Mouse (Mus musculus): ENCODE data around the gene Clec16a. TPM values are rescaled to one million over a fixed set of nuclear protein-coding genes. Genes with fewer than 3 reads are reported as not detected.

Clec16a gene
- polyA plus RNA-seq, 1 experiment from 2014 or later: 65.7 TPM

- H3K27me3 ChIP-seq: no peaks in the 10 kb centered on the region
- H3K4me2 ChIP-seq (replicated peaks): no peak overlapping the region
- H3K4me1 ChIP-seq (replicated peaks): peaks cover 19% of the 10 kb centered on the region
- no peak overlapping the region for H3K4me3 ChIP-seq (replicated peaks)
- no peaks in the 10 kb centered on the region for H3K36me3 ChIP-seq
- no peak overlapping the region for H3K27ac ChIP-seq
- 62% methylated on average over 1 of the region's 1 CpGs for WGBS
- no peak overlapping the region for H3K9ac ChIP-seq (replicated peaks)
- no peaks in the 10 kb centered on the region for H3K9me3 ChIP-seq
- no peak for ATAC-seq
Observed at GRCm38 (mm10) chr16:10656939-10657338, 111.8 kb downstream of the Clec16a start.

GRCm38 (mm10) chr16:10659211-10659610 lies 114.1 kb downstream of the Clec16a start:
- H3K4me1 ChIP-seq (replicated peaks): peaks cover 14% of the 10 kb centered on the region
- H3K36me3 ChIP-seq: no peaks in the 10 kb centered on the region
- H3K27me3 ChIP-seq: no peaks in the 10 kb centered on the region
- WGBS: 77% methylated on average over 2 of the region's 2 CpGs
- no peak overlapping the region for H3K4me2 ChIP-seq (replicated peaks)
- H3K9ac ChIP-seq (replicated peaks): no peak overlapping the region
- H3K4me3 ChIP-seq (replicated peaks): no peak overlapping the region
- no peaks in the 10 kb centered on the region for H3K9me3 ChIP-seq
- no peak overlapping the region for H3K27ac ChIP-seq
- ATAC-seq: no peak

GRCm38 (mm10) chr16:10660526-10660925 lies 115.4 kb downstream of the Clec16a start:
- H3K9me3 ChIP-seq: no peaks in the 10 kb centered on the region
- no peak overlapping the region for H3K4me3 ChIP-seq (replicated peaks)
- H3K4me2 ChIP-seq (replicated peaks): no peak overlapping the region
- no peak overlapping the region for H3K27ac ChIP-seq
- peaks cover 26% of the 10 kb centered on the region for H3K4me1 ChIP-seq (replicated peaks)
- no peak overlapping the region for H3K9ac ChIP-seq (replicated peaks)
- no peaks in the 10 kb centered on the region for H3K27me3 ChIP-seq
- no peak for ATAC-seq
- no peaks in the 10 kb centered on the region for H3K36me3 ChIP-seq

GRCm38 (mm10) chr16:10661385-10661784 lies 116.2 kb downstream of the Clec16a start:
- WGBS: 74% methylated on average over 2 of the region's 2 CpGs
- Histone ChIP-seq H3K36me3 (no peaks in the 10 kb centered on the region), H3K4me1 (replicated peaks) (peaks cover 23% of the 10 kb centered on the region), H3K27ac (no peak overlapping the region), H3K27me3 (no peaks in the 10 kb centered on the region), H3K9ac (replicated peaks) (no peak overlapping the region), H3K4me2 (replicated peaks) (no peak overlapping the region), H3K9me3 (no peaks in the 10 kb centered on the region), H3K4me3 (replicated peaks) (no peak overlapping the region)
- ATAC-seq: no peak

- H3K9ac ChIP-seq (replicated peaks): no peak overlapping the region
- 0 out of 2 replicates have a peak overlapping the region, but pooled peaks have one; percentile 3 for H3K27ac ChIP-seq
- H3K4me1 ChIP-seq (replicated peaks): peaks cover 13% of the 10 kb centered on the region
- H3K4me2 ChIP-seq (replicated peaks): no peak overlapping the region
- no peak for ATAC-seq
- H3K9me3 ChIP-seq: no peaks in the 10 kb centered on the region
- no peaks in the 10 kb centered on the region for H3K27me3 ChIP-seq
- WGBS: 79% methylated on average over 12 of the region's 12 CpGs
- no peaks in the 10 kb centered on the region for H3K36me3 ChIP-seq
- no peak overlapping the region for H3K4me3 ChIP-seq (replicated peaks)
Observed at GRCm38 (mm10) chr16:10663890-10664731, 119.0 kb downstream of the Clec16a start.

- Histone ChIP-seq H3K4me2 (replicated peaks) (no peak overlapping the region), H3K9me3 (no peaks in the 10 kb centered on the region), H3K9ac (replicated peaks) (no peak overlapping the region), H3K4me1 (replicated peaks) (peaks cover 13% of the 10 kb centered on the region), H3K36me3 (no peaks in the 10 kb centered on the region), H3K27ac (peak overlapping the region; percentile 3; the same call in 1 of the 2 replicates), H3K27me3 (no peaks in the 10 kb centered on the region), H3K4me3 (replicated peaks) (no peak overlapping the region)
- peak; percentile 55 for ATAC-seq
- WGBS: 68% methylated on average over 12 of the region's 12 CpGs
Observed at GRCm38 (mm10) chr16:10664921-10665894, 120.1 kb downstream of the Clec16a start.

- peaks cover 13% of the 10 kb centered on the region for H3K4me1 ChIP-seq (replicated peaks)
- 72% methylated on average over 3 of the region's 3 CpGs for WGBS
- H3K27ac ChIP-seq: no peak overlapping the region
- H3K27me3 ChIP-seq: no peaks in the 10 kb centered on the region
- no peaks in the 10 kb centered on the region for H3K36me3 ChIP-seq
- H3K9ac ChIP-seq (replicated peaks): no peak overlapping the region
- H3K4me2 ChIP-seq (replicated peaks): no peak overlapping the region
- H3K4me3 ChIP-seq (replicated peaks): no peak overlapping the region
- ATAC-seq: no peak
- no peaks in the 10 kb centered on the region for H3K9me3 ChIP-seq
Observed at GRCm38 (mm10) chr16:10666766-10667165, 121.6 kb downstream of the Clec16a start.

- 65% methylated on average over 8 of the region's 8 CpGs for WGBS
- H3K27me3 ChIP-seq: no peaks in the 10 kb centered on the region
- H3K27ac ChIP-seq: no peak overlapping the region
- no peak overlapping the region for H3K4me2 ChIP-seq (replicated peaks)
- no peak overlapping the region for H3K9ac ChIP-seq (replicated peaks)
- no peaks in the 10 kb centered on the region for H3K9me3 ChIP-seq
- no peak overlapping the region for H3K4me3 ChIP-seq (replicated peaks)
- peaks cover 13% of the 10 kb centered on the region for H3K4me1 ChIP-seq (replicated peaks)
- ATAC-seq: 0 out of 2 replicates have a peak, but pooled peaks have one; percentile 38
- no peaks in the 10 kb centered on the region for H3K36me3 ChIP-seq
Observed at GRCm38 (mm10) chr16:10668453-10668852, 123.3 kb downstream of the Clec16a start.

GRCm38 (mm10) chr16:10668991-10669703 lies 124.0 kb downstream of the Clec16a start:
- no peak overlapping the region for H3K4me2 ChIP-seq (replicated peaks)
- no peak for ATAC-seq
- H3K9ac ChIP-seq (replicated peaks): no peak overlapping the region
- H3K4me1 ChIP-seq (replicated peaks): peaks cover 13% of the 10 kb centered on the region
- WGBS: 87% methylated on average over 7 of the region's 7 CpGs
- no peaks in the 10 kb centered on the region for H3K36me3 ChIP-seq
- H3K27ac ChIP-seq: no peak overlapping the region
- H3K9me3 ChIP-seq: no peaks in the 10 kb centered on the region
- H3K27me3 ChIP-seq: no peaks in the 10 kb centered on the region
- no peak overlapping the region for H3K4me3 ChIP-seq (replicated peaks)

- H3K4me2 ChIP-seq (replicated peaks): no peak overlapping the region
- no peak overlapping the region for H3K27ac ChIP-seq
- no peaks in the 10 kb centered on the region for H3K9me3 ChIP-seq
- no peak overlapping the region for H3K9ac ChIP-seq (replicated peaks)
- no peak for ATAC-seq
- 75% methylated on average over 3 of the region's 3 CpGs for WGBS
- peaks cover 8% of the 10 kb centered on the region for H3K4me1 ChIP-seq (replicated peaks)
- no peaks in the 10 kb centered on the region for H3K27me3 ChIP-seq
- no peak overlapping the region for H3K4me3 ChIP-seq (replicated peaks)
- no peaks in the 10 kb centered on the region for H3K36me3 ChIP-seq
Observed at GRCm38 (mm10) chr16:10669936-10670335, 124.8 kb downstream of the Clec16a start.

- Histone ChIP-seq H3K4me1 (replicated peaks) (no peaks in the 10 kb centered on the region; the same call in none of the 2 replicates), H3K9ac (replicated peaks) (no peak overlapping the region), H3K27ac (no peak overlapping the region), H3K4me3 (replicated peaks) (no peak overlapping the region), H3K4me2 (replicated peaks) (no peak overlapping the region), H3K36me3 (no peaks in the 10 kb centered on the region), H3K27me3 (no peaks in the 10 kb centered on the region), H3K9me3 (no peaks in the 10 kb centered on the region)
- ATAC-seq: no peak
Observed at GRCm38 (mm10) chr16:10672490-10672889, 127.4 kb downstream of the Clec16a start.
